Mouse (Mus musculus) C2C12 (cell line): ENCODE data around the gene Asb8. TPM values are rescaled to one million over a fixed set of nuclear protein-coding genes. Genes with fewer than 3 reads are reported as not detected.

Experiments
- H3K27me3 ChIP-seq: one replicate; pipeline ENCODE4 v1.6.1; 2011; ENCODE audit not compliant: control insufficient read depth, insufficient read depth, insufficient read length
- H3K36me3 ChIP-seq: one replicate; pipeline ENCODE4 v1.6.1; 2011; ENCODE audit not compliant: control insufficient read depth, insufficient read depth
- H3K4me3 ChIP-seq: one replicate; pipeline ENCODE4 v1.5.1; 2011; ENCODE audit warnings: mild to moderate bottlenecking, control low read depth; ENCODE audit not compliant: poor library complexity, insufficient read depth, severe bottlenecking
- H3K79me2 ChIP-seq: one replicate; pipeline ENCODE4 v1.6.1; 2011; ENCODE audit not compliant: control insufficient read depth, insufficient read depth
- H3K79me3 ChIP-seq: one replicate; pipeline ENCODE4 v1.6.1; 2011; ENCODE audit warnings: low read depth, control low read depth
- H3ac ChIP-seq: one replicate; pipeline ENCODE3; 2011; ENCODE audit warnings: low read depth; ENCODE audit not compliant: control insufficient read depth, insufficient read length
- CEBPB ChIP-seq: IDR thresholded peaks from one replicate; pipeline ENCODE4 v1.6.1; 2011; ENCODE audit warnings: low read depth, mild to moderate bottlenecking, control low read depth, moderate library complexity
- CTCF ChIP-seq: IDR thresholded peaks from one replicate; pipeline ENCODE4 v1.5.1; 2011; ENCODE audit not compliant: control insufficient read depth, insufficient read depth, insufficient read length
- FOSL1 ChIP-seq: IDR thresholded peaks from one replicate; pipeline ENCODE4 v1.8.0; 2011; ENCODE audit warnings: mild to moderate bottlenecking, low read length; ENCODE audit not compliant: poor library complexity, insufficient read depth, severe bottlenecking
- MAX ChIP-seq: IDR thresholded peaks from one replicate; pipeline ENCODE4 v1.6.1; 2011; ENCODE audit warnings: mild to moderate bottlenecking, control low read depth
- MYOD1 ChIP-seq: IDR thresholded peaks from one replicate; pipeline ENCODE4 v1.6.1; 2011; ENCODE audit warnings: low read depth; ENCODE audit not compliant: control insufficient read depth, insufficient read length
- MYOG ChIP-seq: IDR thresholded peaks from one replicate; pipeline ENCODE4 v1.6.1; 2011; ENCODE audit not compliant: control insufficient read depth, insufficient read length; ENCODE audit errors: extremely low read depth
- USF1 ChIP-seq: IDR thresholded peaks from one replicate; pipeline ENCODE4 v1.6.1; 2011; ENCODE audit warnings: low read depth, mild to moderate bottlenecking, control low read depth, moderate library complexity
- polyA plus RNA-seq: library from polyadenylated mRNA; unstranded; fragments of >200 nt; fragmentation: generic; extraction: Trizol; gene quantifications from one replicate; pipeline ENCODE4 v1.2.1, GENCODE M21; 2012; ENCODE audit warnings: missing spikeins

Gene Asb8
- polyA plus RNA-seq, 1 experiment = 39.0 TPM

- Histone ChIP-seq H3K79me3 (peaks cover 43% of the 10 kb centered on the region), H3K79me2 (peaks cover 49% of the 10 kb centered on the region), H3K4me3 (peak within 1 kb of the TSS; percentile 89), H3K27me3 (no peaks in the 10 kb centered on the region), H3K36me3 (peaks cover 14% of the 10 kb centered on the region), H3ac (peak within 1 kb of the TSS; percentile 85)
- TF ChIP-seq MAX (peak; percentile 88), USF1 (no peak)
Observed at GRCm38 (mm10) chr15:98093121-98094011, 72.1 kb downstream of the Asb8 start, which contains the start of gene Senp1. Senp1 (minus strand) TSS chr15:98093744.

DNA sequence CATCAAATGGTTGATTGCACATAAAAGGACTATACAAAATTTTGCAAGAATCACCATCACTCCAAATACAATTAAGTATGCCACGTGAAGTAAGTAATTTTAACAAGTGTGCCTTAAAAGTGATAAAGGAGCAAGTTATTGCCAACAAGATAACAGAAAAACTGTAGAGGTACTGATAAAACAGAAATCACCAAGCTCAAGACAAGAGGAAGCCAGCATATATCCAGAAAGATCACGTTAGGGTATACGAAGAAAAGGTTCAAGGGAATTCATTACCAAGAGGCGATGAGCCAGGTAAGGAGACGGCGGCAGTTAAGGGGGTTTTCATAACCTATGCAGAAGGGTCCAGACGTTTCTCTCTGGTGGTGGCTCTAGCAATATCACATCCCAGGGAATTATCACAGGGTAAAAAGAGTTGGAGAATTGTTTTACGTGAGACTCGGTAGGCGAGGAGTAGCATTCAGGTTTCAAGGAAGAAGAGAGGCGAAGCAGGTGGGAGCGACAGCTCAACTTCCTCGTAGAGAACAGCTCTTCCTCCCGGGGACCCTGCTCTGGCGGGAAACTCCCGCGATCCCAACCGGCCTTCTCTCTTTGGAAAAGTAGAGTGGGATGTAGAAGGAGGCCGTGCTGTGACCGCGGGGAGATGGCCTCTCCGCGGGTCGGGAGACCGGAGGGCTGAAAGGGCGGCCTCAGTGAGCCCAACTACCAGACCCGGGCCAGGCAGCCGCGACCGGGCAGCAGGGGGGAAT is 72.9 kb downstream of the Asb8 start, which contains the start of gene Pfkm:
TSS of gene Pfkm (plus strand) at position 218 of the 749 bp plus-strand sequence.
- TF ChIP-seq CTCF = no peak
- TF ChIP-seq MAX = no peak
- TF ChIP-seq CEBPB = no peak
- TF ChIP-seq MYOG = no peak
- TF ChIP-seq FOSL1 = no peak
- TF ChIP-seq USF1 = no peak
- no peak for TF ChIP-seq MYOD1

GRCm38 (mm10) chr15:98091841-98092240 is 73.6 kb downstream of the Asb8 start:
- Histone ChIP-seq H3K4me3 (peak overlapping the region; percentile 89), H3K27me3 (no peaks in the 10 kb centered on the region), H3ac (peak overlapping the region; percentile 85), H3K79me3 (peaks cover 53% of the 10 kb centered on the region), H3K79me2 (peaks cover 64% of the 10 kb centered on the region), H3K36me3 (peaks cover 29% of the 10 kb centered on the region)
- no peak for TF ChIP-seq FOSL1
- no peak for TF ChIP-seq CTCF
- TF ChIP-seq MAX = no peak
- TF ChIP-seq MYOG = no peak

More for the DNA sequence above, 72.9 kb downstream of the Asb8 start, which contains the start of gene Pfkm:
- H3K4me3 ChIP-seq = peak within 1 kb of the TSS; percentile 89
- H3K36me3 ChIP-seq = peaks cover 23% of the 10 kb centered on the region
- peaks cover 57% of the 10 kb centered on the region for H3K79me2 ChIP-seq
- H3K27me3 ChIP-seq = no peaks in the 10 kb centered on the region
- H3K79me3 ChIP-seq = peaks cover 50% of the 10 kb centered on the region
- peak within 1 kb of the TSS; percentile 85 for H3ac ChIP-seq

DNA sequence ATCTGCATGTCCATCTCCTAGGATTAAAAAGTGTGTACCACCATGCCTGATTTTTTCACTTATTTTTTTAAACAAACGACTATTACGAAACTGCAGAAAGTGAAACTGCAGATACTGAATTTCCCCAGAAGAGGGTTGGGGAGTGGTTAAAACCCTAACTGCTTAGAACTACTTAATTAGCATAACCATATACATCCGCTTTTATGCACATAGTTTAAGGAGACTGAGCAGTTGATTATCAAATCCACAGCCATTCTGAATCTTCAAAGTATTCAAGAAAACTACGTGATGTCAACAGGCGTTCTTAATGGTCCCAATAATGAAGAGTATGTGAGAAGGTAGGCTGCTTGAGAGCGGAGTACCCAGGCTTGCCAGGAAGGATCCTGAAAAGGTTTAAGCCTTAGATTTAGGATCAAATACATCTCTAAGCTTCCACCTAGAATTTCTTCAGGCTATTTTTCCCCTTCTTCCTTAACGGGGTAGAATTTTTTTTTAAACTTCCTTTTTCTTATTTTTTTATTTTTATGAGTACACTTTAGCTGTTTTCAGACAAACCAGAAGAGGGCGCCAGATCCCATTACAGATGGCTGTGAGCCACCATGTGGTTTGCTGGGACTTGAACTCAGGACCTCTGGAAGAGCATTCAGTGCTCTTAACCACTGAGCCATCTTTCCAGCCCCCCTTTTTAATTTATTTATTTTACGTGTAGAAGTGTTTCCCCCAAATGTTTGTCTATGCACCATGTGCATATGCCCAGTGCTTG is 75.8 kb downstream of the Asb8 start:
- Histone ChIP-seq H3K79me2 (peaks cover 65% of the 10 kb centered on the region), H3K27me3 (no peaks in the 10 kb centered on the region), H3K36me3 (peaks cover 50% of the 10 kb centered on the region), H3ac (no peak overlapping the region), H3K79me3 (peaks cover 54% of the 10 kb centered on the region), H3K4me3 (no peak overlapping the region)
- no peak for TF ChIP-seq MYOD1
- TF ChIP-seq CEBPB = no peak
- TF ChIP-seq MYOG = no peak
- TF ChIP-seq CTCF = no peak
- no peak for TF ChIP-seq FOSL1
- TF ChIP-seq USF1 = no peak
- no peak for TF ChIP-seq MAX

DNA sequence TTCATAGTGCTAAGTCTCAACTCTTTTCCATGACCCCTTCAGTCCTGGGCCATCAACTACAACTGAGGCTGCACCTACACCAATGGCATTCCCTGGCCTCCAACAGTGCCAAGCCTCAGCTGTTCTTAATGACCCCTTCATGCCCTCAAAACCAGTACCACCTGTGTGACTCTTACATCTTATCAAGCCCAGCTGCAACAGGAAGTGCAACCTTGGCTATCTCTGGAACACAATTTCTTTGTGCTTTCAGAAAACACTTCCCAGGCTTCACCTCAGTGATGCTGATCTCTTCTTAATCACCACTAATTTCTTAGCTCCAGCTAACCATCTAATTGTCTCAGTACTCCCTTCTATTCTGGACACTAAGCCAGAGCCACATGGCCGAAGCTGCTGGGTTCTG is 76.5 kb downstream of the Asb8 start:
- TF ChIP-seq FOSL1 (no peak), CTCF (no peak), USF1 (no peak), CEBPB (no peak), MYOD1 (no peak), MAX (no peak), MYOG (no peak)
- no peaks in the 10 kb centered on the region for H3K27me3 ChIP-seq
- H3K36me3 ChIP-seq = peaks cover 56% of the 10 kb centered on the region
- H3K79me2 ChIP-seq = peaks cover 65% of the 10 kb centered on the region
- H3ac ChIP-seq = no peak overlapping the region
- H3K4me3 ChIP-seq = no peak overlapping the region
- H3K79me3 ChIP-seq = peaks cover 54% of the 10 kb centered on the region

Other genes starting within 250 kb of the Asb8 start
- gene Tmem106c, start 201.4 kb downstream of the Asb8 start, polyA plus RNA-seq = 7.6 TPM
- gene Col2a1, start 160.9 kb downstream of the Asb8 start, polyA plus RNA-seq = 0.06 TPM
- 36.4 TPM for gene Pfkm, start 73.0 kb downstream of the Asb8 start, polyA plus RNA-seq
- 21.7 TPM for gene Senp1, start 71.9 kb downstream of the Asb8 start, polyA plus RNA-seq
- 1.1 TPM for gene Ccdc184, start 1.5 kb upstream of the Asb8 start, polyA plus RNA-seq
- not detected for gene Olfr288, start 29.9 kb upstream of the Asb8 start, polyA plus RNA-seq
- gene Gm44579, start 55.4 kb upstream of the Asb8 start, polyA plus RNA-seq = not detected
- gene Olfr287, start 55.4 kb upstream of the Asb8 start, polyA plus RNA-seq = not detected
- not detected for gene Olfr286, start 68.8 kb upstream of the Asb8 start, polyA plus RNA-seq
- not detected for gene H1fnt, start 91.7 kb upstream of the Asb8 start, polyA plus RNA-seq
- gene Zfp641, start 130.5 kb upstream of the Asb8 start, polyA plus RNA-seq = not detected
- not detected for gene Olfr285, start 151.7 kb upstream of the Asb8 start, polyA plus RNA-seq
- gene Olfr284, start 175.4 kb upstream of the Asb8 start, polyA plus RNA-seq = not detected
- not detected for gene Olfr283, start 215.3 kb upstream of the Asb8 start, polyA plus RNA-seq